Mouse (Mus musculus) heart, embryonic 13.5 days (tissue): ENCODE measurements around the gene A630023A22Rik. TPM values are rescaled to one million over a fixed set of nuclear protein-coding genes. Genes with fewer than 3 reads are reported as not detected.

Experiments used
- ATAC-seq: fragments of 200-750 bp; cut with Nextera tagmentation; 2 replicates; pipeline ENCODE4 v1.8.0; 2017; ENCODE audit warnings: moderate TSS enrichment; ENCODE audit not compliant: insufficient number of reproducible peaks, low FRiP score, low TSS enrichment; ENCODE audit errors: extremely low read depth
- H3K27ac ChIP-seq: fragments of 300-500 bp; sonication (generic); replicated peaks from 2 replicates; pipeline ENCODE4 v1.5.1; 2015; ENCODE audit warnings: moderate library complexity, mild to moderate bottlenecking, inconsistent platforms
- H3K27me3 ChIP-seq: fragments of 300-500 bp; sonication (generic); replicated peaks from 2 replicates; pipeline ENCODE4 v1.6.1; 2015; ENCODE audit warnings: mild to moderate bottlenecking, inconsistent platforms
- H3K36me3 ChIP-seq: fragments of 300-500 bp; sonication (generic); 2 replicates; pipeline ENCODE4 v1.6.1; 2015; ENCODE audit warnings: mild to moderate bottlenecking, inconsistent platforms
- H3K4me1 ChIP-seq: fragments of 300-500 bp; sonication (generic); 2 replicates; pipeline ENCODE4 v1.6.1; 2015; ENCODE audit warnings: inconsistent platforms
- H3K4me2 ChIP-seq: fragments of 300-500 bp; sonication (generic); 2 replicates; pipeline ENCODE4 v1.6.1; 2015; ENCODE audit warnings: inconsistent platforms, mild to moderate bottlenecking, moderate library complexity
- H3K4me3 ChIP-seq: fragments of 300-500 bp; sonication (generic); 2 replicates; pipeline ENCODE4 v1.5.1; 2015; ENCODE audit warnings: moderate library complexity, mild to moderate bottlenecking, inconsistent platforms
- H3K9ac ChIP-seq: fragments of 300-500 bp; sonication (generic); 2 replicates; pipeline ENCODE4 v1.6.1; 2015; ENCODE audit warnings: inconsistent platforms, mild to moderate bottlenecking, moderate library complexity
- H3K9me3 ChIP-seq: fragments of 300-500 bp; sonication (generic); 2 replicates; pipeline ENCODE4 v1.6.1; 2016; ENCODE audit warnings: inconsistent platforms
- WGBS: fragments of 180-500 bp; shearing (Covaris S2); methylation state at CpG from one replicate; pipeline ENCODE4 v1.1.7; 2015; ENCODE audit warnings: mixed read lengths; 5-methylcytosine and 5-hydroxymethylcytosine counted together
- polyA plus RNA-seq: library from polyadenylated mRNA; unstranded; fragments of >200 nt; fragmentation: Nextera tagmentation; extraction: Ambion mirVana; gene quantifications from 2 replicates; pipeline ENCODE4 v1.2.1, GENCODE M21; 2015

Gene A630023A22Rik
- polyA plus RNA-seq, 1 experiment from 2014 or later: not detected

GRCm38 (mm10) chr14:34119046-34119723, 16.6 kb upstream of the A630023A22Rik start:
- Histone ChIP-seq H3K4me2 (no peak overlapping the region), H3K27ac (no peak overlapping the region), H3K4me3 (no peak overlapping the region), H3K9me3 (no peaks in the 10 kb centered on the region), H3K4me1 (peaks cover 25% of the 10 kb centered on the region), H3K27me3 (no peaks in the 10 kb centered on the region), H3K36me3 (no peaks in the 10 kb centered on the region), H3K9ac (no peak overlapping the region)
- WGBS: 56% methylated on average over 7 of the region's 7 CpGs
- ATAC-seq: no peak

DNA sequence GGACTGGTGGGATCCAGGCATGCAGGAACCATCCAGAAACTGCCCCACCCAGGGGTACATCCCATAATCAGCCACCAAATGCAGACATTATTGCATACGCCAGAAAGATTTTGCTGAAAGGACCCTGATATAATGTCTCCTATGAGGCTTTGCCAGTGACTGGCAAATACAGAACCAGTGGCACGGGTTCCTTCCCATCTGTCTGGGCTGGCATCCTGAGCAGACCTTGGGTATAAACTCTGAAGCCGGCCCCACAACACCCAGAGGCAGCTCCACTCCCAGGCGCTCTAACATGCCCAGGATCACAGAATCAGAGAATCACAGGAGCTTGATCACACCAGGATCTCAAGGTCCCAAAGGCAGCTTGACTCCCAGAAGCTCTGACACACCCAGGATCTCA, 11.8 kb upstream of the A630023A22Rik start:
- no peak overlapping the region for H3K4me2 ChIP-seq
- peaks cover 8% of the 10 kb centered on the region for H3K4me1 ChIP-seq
- H3K27me3 ChIP-seq: no peaks in the 10 kb centered on the region
- no peaks in the 10 kb centered on the region for H3K9me3 ChIP-seq
- no peak overlapping the region for H3K4me3 ChIP-seq
- H3K27ac ChIP-seq: no peak overlapping the region
- H3K36me3 ChIP-seq: no peaks in the 10 kb centered on the region
- 72% methylated on average over 4 of the region's 4 CpGs for WGBS
- ATAC-seq: no peak
- no peak overlapping the region for H3K9ac ChIP-seq

- Histone ChIP-seq H3K27me3 (no peaks in the 10 kb centered on the region), H3K9me3 (no peaks in the 10 kb centered on the region), H3K36me3 (no peaks in the 10 kb centered on the region), H3K4me1 (peaks cover 25% of the 10 kb centered on the region), H3K4me2 (no peak overlapping the region), H3K9ac (no peak overlapping the region), H3K27ac (no peak overlapping the region), H3K4me3 (no peak overlapping the region)
- no peak for ATAC-seq
- WGBS: 55% methylated on average over 4 of the region's 4 CpGs
Observed at GRCm38 (mm10) chr14:34107594-34107993, 5.0 kb upstream of the A630023A22Rik start.

GRCm38 (mm10) chr14:34106389-34107062, 4.0 kb upstream of the A630023A22Rik start:
- no peak overlapping the region for H3K27ac ChIP-seq
- no peaks in the 10 kb centered on the region for H3K36me3 ChIP-seq
- H3K4me1 ChIP-seq: peaks cover 25% of the 10 kb centered on the region
- no peaks in the 10 kb centered on the region for H3K9me3 ChIP-seq
- H3K4me3 ChIP-seq: no peak overlapping the region
- no peak overlapping the region for H3K9ac ChIP-seq
- ATAC-seq: no peak
- H3K4me2 ChIP-seq: no peak overlapping the region
- no peaks in the 10 kb centered on the region for H3K27me3 ChIP-seq
- WGBS: 51% methylated on average over 11 of the region's 12 CpGs

DNA sequence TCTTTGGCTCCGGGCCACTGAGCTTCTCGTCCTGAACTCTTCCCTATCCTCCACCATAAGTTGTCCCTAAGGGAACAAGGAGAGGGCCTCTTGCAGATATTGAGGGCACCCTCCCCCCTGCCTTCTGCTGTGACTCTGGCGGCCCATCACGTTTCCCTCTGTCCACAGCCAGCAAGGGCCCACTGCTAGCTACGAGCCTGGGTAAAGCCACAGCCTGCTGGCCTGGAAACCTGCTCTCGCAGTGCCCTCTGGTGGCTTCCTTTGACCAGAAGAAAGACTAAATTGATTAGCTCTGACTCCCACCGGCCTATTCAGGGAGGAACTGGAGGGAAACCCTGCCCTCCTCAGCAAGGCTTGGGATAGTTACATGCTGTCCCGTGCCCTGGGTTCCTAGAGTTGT, 2.3 kb upstream of the A630023A22Rik start:
- WGBS: 20% methylated on average over 8 of the region's 8 CpGs
- no peaks in the 10 kb centered on the region for H3K9me3 ChIP-seq
- no peak; the same call in 1 of the 2 replicates for ATAC-seq

GRCm38 (mm10) chr14:34103855-34104254, 1.3 kb upstream of the A630023A22Rik start:
- H3K9ac ChIP-seq: no peak overlapping the region
- no peaks in the 10 kb centered on the region for H3K9me3 ChIP-seq
- no peaks in the 10 kb centered on the region for H3K36me3 ChIP-seq
- no peak overlapping the region for H3K4me3 ChIP-seq
- peaks cover 25% of the 10 kb centered on the region for H3K4me1 ChIP-seq
- ATAC-seq: no peak
- WGBS: 34% methylated on average over 3 of the region's 3 CpGs
- H3K27me3 ChIP-seq: no peaks in the 10 kb centered on the region
- H3K4me2 ChIP-seq: no peak overlapping the region
- peak overlapping the region; percentile 45; the same call in 1 of the 2 replicates for H3K27ac ChIP-seq

More for the DNA sequence above, 2.3 kb upstream of the A630023A22Rik start:
- H3K27ac ChIP-seq: no peak overlapping the region
- H3K9ac ChIP-seq: no peak overlapping the region
- no peak overlapping the region for H3K4me3 ChIP-seq
- peaks cover 25% of the 10 kb centered on the region for H3K4me1 ChIP-seq
- H3K27me3 ChIP-seq: no peaks in the 10 kb centered on the region
- no peak overlapping the region for H3K4me2 ChIP-seq
- H3K36me3 ChIP-seq: no peaks in the 10 kb centered on the region

GRCm38 (mm10) chr14:34096161-34096560, 6.4 kb downstream of the A630023A22Rik start:
- ATAC-seq: no peak
- no peaks in the 10 kb centered on the region for H3K27me3 ChIP-seq

GRCm38 (mm10) chr14:34092856-34093255, 9.7 kb downstream of the A630023A22Rik start:
- Histone ChIP-seq H3K4me3 (no peak overlapping the region), H3K36me3 (no peaks in the 10 kb centered on the region), H3K4me1 (no peaks in the 10 kb centered on the region), H3K27me3 (no peaks in the 10 kb centered on the region; the same call in 1 of the 2 replicates), H3K9ac (no peak overlapping the region), H3K27ac (no peak overlapping the region), H3K4me2 (no peak overlapping the region), H3K9me3 (no peaks in the 10 kb centered on the region)
- 65% methylated on average over 1 of the region's 1 CpGs for WGBS
- no peak for ATAC-seq

More at GRCm38 (mm10) chr14:34096161-34096560, 6.4 kb downstream of the A630023A22Rik start:
- H3K9ac ChIP-seq: no peak overlapping the region
- no peak overlapping the region for H3K4me3 ChIP-seq
- no peaks in the 10 kb centered on the region for H3K36me3 ChIP-seq
- H3K27ac ChIP-seq: no peak overlapping the region
- H3K4me2 ChIP-seq: no peak overlapping the region
- no peaks in the 10 kb centered on the region for H3K4me1 ChIP-seq
- WGBS: 69% methylated on average over 5 of the region's 5 CpGs
- no peaks in the 10 kb centered on the region for H3K9me3 ChIP-seq

GRCm38 (mm10) chr14:34091475-34091874, 11.1 kb downstream of the A630023A22Rik start:
- Histone ChIP-seq H3K9ac (no peak overlapping the region), H3K4me2 (no peak overlapping the region), H3K4me3 (no peak overlapping the region), H3K36me3 (no peaks in the 10 kb centered on the region), H3K9me3 (no peaks in the 10 kb centered on the region), H3K27me3 (peaks cover 5% of the 10 kb centered on the region; the same call in 1 of the 2 replicates), H3K4me1 (no peaks in the 10 kb centered on the region), H3K27ac (no peak overlapping the region)
- whole genome bisulfite sequencing: 70% methylated on average over 5 of the region's 5 CpGs
- no peak for ATAC-seq

- H3K9ac ChIP-seq: no peak overlapping the region
- no peak overlapping the region for H3K4me3 ChIP-seq
- WGBS: 76% methylated on average over 8 of the region's 8 CpGs
- no peak for ATAC-seq
- H3K27ac ChIP-seq: no peak overlapping the region
- H3K36me3 ChIP-seq: no peaks in the 10 kb centered on the region
- H3K27me3 ChIP-seq: peaks cover 5% of the 10 kb centered on the region; the same call in 1 of the 2 replicates
- H3K4me1 ChIP-seq: no peaks in the 10 kb centered on the region
- H3K4me2 ChIP-seq: no peak overlapping the region
- no peaks in the 10 kb centered on the region for H3K9me3 ChIP-seq
Observed at GRCm38 (mm10) chr14:34089796-34090195, 12.8 kb downstream of the A630023A22Rik start.

GRCm38 (mm10) chr14:34087856-34088398, 14.6 kb downstream of the A630023A22Rik start:
- Histone ChIP-seq H3K9ac (no peak overlapping the region), H3K4me3 (no peak overlapping the region), H3K27me3 (peaks cover 15% of the 10 kb centered on the region; the same call in 1 of the 2 replicates), H3K4me2 (no peak overlapping the region), H3K27ac (no peak overlapping the region), H3K9me3 (no peaks in the 10 kb centered on the region), H3K4me1 (no peaks in the 10 kb centered on the region), H3K36me3 (no peaks in the 10 kb centered on the region)
- ATAC-seq: no peak
- WGBS: 72% methylated on average over 2 of the region's 2 CpGs
